ENCODE assay signal across 19 mouse cellular contexts in genomic region chr9:31181291-31182085, GRCm38 (mm10). TPM values are rescaled to one million over a fixed set of nuclear protein-coding genes. Genes with fewer than 3 reads are reported as not detected.
DNase-seq lines count a peak whose midpoint lies in the region; TF ChIP-seq lines count a peak whose summit lies in the region.
"Had no signal": no experiment of that assay in that cellular context is flagged by ENCODE, and none has a peak within 500 bp of the region (broad histone marks: within the 10 kb centered on the region; RNA-seq: fewer than 3 reads in every experiment).

No protein-coding gene starts in this region.

- in situ Hi-C loops in ES-E14 (cut with MboI; ENCODE audit: low sequenced_read_pairs in 2 of 2, unreplicated experiment in 2 of 2): no loop called here

- H3K9me3 ChIP-seq in ES-E14 (ENCODE audit: control insufficient read depth, insufficient read depth, low read depth, low read length): no peaks in the 10 kb centered on the region
- no peaks in the 10 kb centered on the region for H3K9me3 ChIP-seq in hindbrain, embryonic 10.5 days
- H3K9me3 ChIP-seq: forebrain, embryonic 12.5 days; neural tube, embryonic 12.5 days had no signal

- no peak overlapping the region for H3K9ac ChIP-seq in ES-E14 (ENCODE audit: insufficient read depth, low read depth, low read length, poor library complexity, severe bottlenecking)
- H3K9ac ChIP-seq: forebrain, embryonic 12.5 days; liver, postnatal 0 days; neural tube, embryonic 12.5 days had no signal

- H3ac ChIP-seq in myocyte (ENCODE audit: control insufficient read depth, insufficient read length): no peak overlapping the region

- H3K79me2 ChIP-seq in myocyte (ENCODE audit: control insufficient read depth, insufficient read depth): no peaks in the 10 kb centered on the region

- peak; percentile 10 for DNase-seq in kidney, postnatal 14 days
- DNase-seq in kidney, adult 8-10 months: no peak
- DNase-seq in ES-E14 (ENCODE audit: low read depth, low spot score): no peak
- DNase-seq in embryo, embryonic 11 days: peak; percentile 34
- DNase-seq in hindbrain, embryonic 10.5 days (ENCODE audit: low spot score): no peak
- DNase-seq in adrenal gland, adult 2 months: no peak
- DNase-seq: cerebellum, adult 2 months; cerebellum, postnatal 36 days; heart, adult 18-20 months; kidney, adult 18-20 months; kidney, postnatal 25 days; liver, postnatal 0 days; spleen, adult 18-20 months; thymus, postnatal 25 days had no signal

- H3K27me3 ChIP-seq in myocyte (ENCODE audit: control insufficient read depth, insufficient read depth, insufficient read length): no peaks in the 10 kb centered on the region
- H3K27me3 ChIP-seq in hindbrain, embryonic 10.5 days (ENCODE audit: insufficient read depth, poor library complexity, severe bottlenecking): no peaks in the 10 kb centered on the region
- H3K27me3 ChIP-seq: forebrain, embryonic 12.5 days; neural tube, embryonic 12.5 days had no signal

- no peak overlapping the region for H3K27ac ChIP-seq in ES-E14 (ENCODE audit: insufficient read depth, low read depth, low read length, poor library complexity, severe bottlenecking)
- no peak overlapping the region for H3K27ac ChIP-seq in hindbrain, embryonic 10.5 days
- H3K27ac ChIP-seq: forebrain, embryonic 12.5 days; neural tube, embryonic 12.5 days had no signal

- no peaks in the 10 kb centered on the region for H3K4me1 ChIP-seq in ES-E14 (ENCODE audit: control insufficient read depth in 2 of 2, insufficient read depth in 2 of 2, low read length in 2 of 2, poor library complexity in 1 of 2)
- peaks cover 9% of the 10 kb centered on the region for H3K4me1 ChIP-seq in hindbrain, embryonic 10.5 days (replicated peaks)

- 78% methylated on average over 10 of the region's 10 CpGs for WGBS in hindbrain, embryonic 10.5 days

- H3K36me3 ChIP-seq in ES-E14 (ENCODE audit: control insufficient read depth, insufficient read depth, low read length, poor library complexity, severe bottlenecking): peaks cover under 1% of the 10 kb centered on the region; the same call in 1 of the 2 replicates
- H3K36me3 ChIP-seq in myocyte (ENCODE audit: control insufficient read depth, insufficient read depth): no peaks in the 10 kb centered on the region
- H3K36me3 ChIP-seq in hindbrain, embryonic 10.5 days: peaks cover 12% of the 10 kb centered on the region

- H3K4me3 ChIP-seq in ES-E14 (ENCODE audit: insufficient read depth in 1 of 2, low read depth in 1 of 2, low read length in 2 of 2, poor library complexity in 1 of 2, severe bottlenecking in 1 of 2) (no peak overlapping the region), myocyte (no peak overlapping the region)
- no peak overlapping the region for H3K4me3 ChIP-seq in hindbrain, embryonic 10.5 days
- H3K4me3 ChIP-seq: forebrain, embryonic 12.5 days; neural tube, embryonic 12.5 days had no signal

- H3K4me2 ChIP-seq in myocyte (ENCODE audit: low read depth): peak overlapping the region; percentile 48
- H3K4me2 ChIP-seq: forebrain, embryonic 12.5 days; midbrain, embryonic 11.5 days; neural tube, embryonic 12.5 days had no signal

- TF ChIP-seq POLR2A in myocyte (IDR thresholded peaks at IDR 0.05; ENCODE audit: insufficient read length, low read depth): no peak

TF ChIP-seq in ES-E14, 5 proteins besides CTCF, POLR2A, EP300 and RAD21:
- peak; percentile 52; the same call in 1 of the 2 replicates for TF ChIP-seq MAFK (IDR thresholded peaks at IDR 0.05; ENCODE audit: insufficient read depth, low read depth, low read length)
- no peak for TF ChIP-seq ZC3H11A (IDR thresholded peaks at IDR 0.05; ENCODE audit: borderline replicate concordance, low read depth, low read length)
- TF ChIP-seq CHD2 (IDR thresholded peaks at IDR 0.05; ENCODE audit: low read depth, low read length): no peak
- TF ChIP-seq ZNF384 (IDR thresholded peaks at IDR 0.05; ENCODE audit: low read depth, low read length): no peak

TF ChIP-seq in myocyte, 11 proteins besides CTCF, POLR2A, EP300 and RAD21:
- TF ChIP-seq TCF3 (IDR thresholded peaks at IDR 0.05; ENCODE audit: insufficient read length, low read depth): no peak
- TF ChIP-seq POLR2AphosphoS2 (IDR thresholded peaks at IDR 0.05; ENCODE audit: insufficient read length, low read depth): no peak
- TF ChIP-seq MYOD1 (IDR thresholded peaks at IDR 0.05; ENCODE audit: control insufficient read depth in 1 of 3, insufficient read length in 2 of 3, low read depth in 2 of 3): no peak
- TF ChIP-seq REST (IDR thresholded peaks at IDR 0.05; ENCODE audit: insufficient read depth, insufficient read length): no peak
- no peak for TF ChIP-seq MAX (IDR thresholded peaks at IDR 0.05; ENCODE audit: low read depth)
- TF ChIP-seq E2F4 (IDR thresholded peaks at IDR 0.05; ENCODE audit: insufficient read depth): no peak
- no peak for TF ChIP-seq SRF (IDR thresholded peaks at IDR 0.05; ENCODE audit: control insufficient read depth, insufficient read length, low read depth)
- no peak for TF ChIP-seq CEBPB (IDR thresholded peaks at IDR 0.05; ENCODE audit: insufficient read depth, poor library complexity, severe bottlenecking)
- no peak for TF ChIP-seq MYOG (IDR thresholded peaks at IDR 0.05; ENCODE audit: control insufficient read depth in 1 of 3, insufficient read depth in 1 of 3, insufficient read length in 2 of 3, low read depth in 2 of 3)

RNA-seq across cellular contexts. Expression of gene Aplp2, which starts 30.1 kb away (rescaled TPM):
- total RNA-seq in ES-E14 (2012; rRNA removed): 320 and 535 TPM in 2 replicates
- polyA plus RNA-seq in myocyte (2012; fragmentation: generic; extraction: Trizol): 65.7 TPM
- 220 and 243 TPM in 2 replicates for polyA plus RNA-seq in hindbrain, embryonic 10.5 days (2016; fragmentation: Nextera tagmentation; extraction: Ambion mirVana)
- total RNA-seq in adrenal gland, adult 2 months (2021): 100 to 1,000 TPM; 578 to 689 TPM
- polyA plus RNA-seq in adrenal gland, adult 2 months (2012; rRNA removed): 376 and 431 TPM in 2 replicates

RNA-seq across cellular contexts. Expression of gene St14, which starts 49.8 kb away (rescaled TPM):
- total RNA-seq in ES-E14 (2012; rRNA removed): 44.3 and 122 TPM in 2 replicates
- 0.02 TPM for polyA plus RNA-seq in myocyte (2012; fragmentation: generic; extraction: Trizol)
- polyA plus RNA-seq in hindbrain, embryonic 10.5 days (2016; fragmentation: Nextera tagmentation; extraction: Ambion mirVana): 4.9 and 9.6 TPM in 2 replicates
- 1 to 10 TPM in 1 of 2 experiments, under 1 TPM in 1; 0.48 to 1.5 TPM for total RNA-seq in adrenal gland, adult 2 months (2021)
- polyA plus RNA-seq in adrenal gland, adult 2 months (2012; rRNA removed): 0.41 and 1.2 TPM in 2 replicates
- total RNA-seq: gastrocnemius, adult 8-10 months had no signal

Comparison
In these comparisons a context has a peak if more than half of its experiments do, and no peak if none do; other contexts are left out.
1. DNase-seq: peak in kidney, postnatal 14 days (single experiment) and embryo, embryonic 11 days (single experiment); none in kidney, adult 8-10 months (0 of 2), ES-E14 (single experiment), hindbrain, embryonic 10.5 days (single experiment) and adrenal gland, adult 2 months (single experiment).